Mouse (Mus musculus): ENCODE measurements around the gene Vrk1. TPM values are rescaled to one million over a fixed set of nuclear protein-coding genes. Genes with fewer than 3 reads are reported as not detected.
A peak's percentile ranks its signal among the peaks of the same experiment; 100 is the strongest.

Vrk1 gene
- polyA plus RNA-seq, 1 experiment from 2014 or later = 90.3 TPM

DNA sequence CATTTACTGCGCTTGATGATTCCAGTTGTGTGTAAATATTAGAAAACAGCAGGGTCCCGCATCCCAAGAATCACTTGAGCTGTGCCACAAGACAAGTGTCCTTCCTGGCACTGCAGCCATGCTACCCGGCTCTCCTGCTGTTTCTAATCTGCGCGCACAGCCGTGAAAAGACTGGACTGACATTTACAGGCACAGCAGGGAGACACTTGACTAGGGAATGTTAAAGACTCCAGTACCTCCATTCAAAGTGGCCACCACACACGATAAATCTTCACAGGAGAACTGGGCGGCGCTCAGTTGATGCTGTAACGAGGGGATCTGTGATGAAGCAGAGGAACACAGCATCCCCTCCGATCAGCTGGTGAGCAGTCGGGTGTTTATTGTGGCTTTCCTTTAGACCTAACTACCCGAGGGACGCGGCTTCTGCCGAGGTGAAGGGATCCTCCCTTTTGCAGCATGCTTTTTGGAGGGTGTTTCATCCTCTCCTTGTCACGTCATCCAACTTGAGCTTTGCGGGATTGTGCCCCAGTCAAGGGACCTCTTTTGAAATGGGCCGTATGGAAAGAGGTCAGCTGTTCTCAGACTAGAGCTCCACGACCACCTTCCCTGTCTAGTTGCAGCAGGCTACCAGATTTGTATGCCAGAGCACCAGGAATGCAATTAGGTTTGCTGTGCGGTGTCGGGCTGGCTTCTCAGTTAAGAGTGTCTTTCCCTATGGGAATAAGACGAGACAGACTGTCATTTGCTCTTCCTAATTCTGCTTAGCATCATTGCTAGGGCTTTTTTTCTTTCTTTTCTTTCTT is 71.1 kb downstream of the Vrk1 start:
- Histone ChIP-seq H3K4me2 (replicated peaks; ENCODE audit: low read depth, low read length) (peak overlapping the region; percentile 22), H3K27me3 (ENCODE audit: control insufficient read depth, insufficient read depth, low read length) (no peaks in the 10 kb centered on the region), H3K9ac (ENCODE audit: low read depth, low read length) (no peak overlapping the region), H3K4me1 (replicated peaks; ENCODE audit: control insufficient read depth, insufficient read depth, low read length) (peaks cover 13% of the 10 kb centered on the region), H3K4me3 (ENCODE audit: low read depth, low read length) (no peak overlapping the region), H3K27ac (ENCODE audit: low read depth, low read length) (peak overlapping the region; percentile 59; the same call in 1 of the 2 replicates), H3K36me3 (ENCODE audit: control insufficient read depth, insufficient read depth, low read length) (no peaks in the 10 kb centered on the region), H3K9me3 (ENCODE audit: control insufficient read depth, low read length) (no peaks in the 10 kb centered on the region)
- ATAC-seq (ENCODE audit: low FRiP score) (peak; percentile 41; the same call in 1 of the 2 replicates), DNase-seq (ENCODE audit: low spot score) (peak; percentile 48)
- WGBS = 31% methylated on average over 23 of the region's 23 CpGs

DNA sequence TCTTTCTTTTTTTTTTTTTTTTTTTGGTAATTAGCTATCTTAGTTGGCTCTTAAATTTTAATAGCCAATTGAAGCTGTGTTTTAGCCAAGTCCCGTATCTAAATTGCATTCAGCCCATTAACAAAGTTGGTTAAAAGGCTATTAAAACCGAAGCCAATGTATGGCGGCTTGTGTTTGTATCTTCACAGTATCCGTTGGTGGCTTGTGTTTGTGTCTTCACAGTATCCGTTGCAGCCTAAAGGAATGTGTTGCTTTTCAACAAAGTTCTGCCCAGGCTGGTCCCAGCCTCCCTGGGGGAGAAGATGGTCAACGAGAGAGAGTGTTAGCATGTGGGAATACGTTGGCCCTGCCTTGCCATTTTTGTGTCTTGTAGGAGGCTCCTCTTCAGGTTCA is 71.7 kb downstream of the Vrk1 start:
- H3K4me3 ChIP-seq (ENCODE audit: low read depth, low read length) = no peak overlapping the region
- H3K9ac ChIP-seq (ENCODE audit: low read depth, low read length) = no peak overlapping the region
- peak overlapping the region; percentile 52; the same call in 1 of the 2 replicates for H3K27ac ChIP-seq (ENCODE audit: low read depth, low read length)
- H3K4me2 ChIP-seq (replicated peaks; ENCODE audit: low read depth, low read length) = no peak overlapping the region
- H3K9me3 ChIP-seq (ENCODE audit: control insufficient read depth, low read length) = no peaks in the 10 kb centered on the region
- no peak for ATAC-seq (ENCODE audit: low FRiP score)
- H3K4me1 ChIP-seq (replicated peaks; ENCODE audit: control insufficient read depth, insufficient read depth, low read length) = peaks cover 13% of the 10 kb centered on the region
- 53% methylated on average over 7 of the region's 7 CpGs for WGBS
- no peaks in the 10 kb centered on the region for H3K27me3 ChIP-seq (ENCODE audit: control insufficient read depth, insufficient read depth, low read length)
- H3K36me3 ChIP-seq (ENCODE audit: control insufficient read depth, insufficient read depth, low read length) = no peaks in the 10 kb centered on the region
- DNase-seq (ENCODE audit: low spot score) = peak; percentile 19

DNA sequence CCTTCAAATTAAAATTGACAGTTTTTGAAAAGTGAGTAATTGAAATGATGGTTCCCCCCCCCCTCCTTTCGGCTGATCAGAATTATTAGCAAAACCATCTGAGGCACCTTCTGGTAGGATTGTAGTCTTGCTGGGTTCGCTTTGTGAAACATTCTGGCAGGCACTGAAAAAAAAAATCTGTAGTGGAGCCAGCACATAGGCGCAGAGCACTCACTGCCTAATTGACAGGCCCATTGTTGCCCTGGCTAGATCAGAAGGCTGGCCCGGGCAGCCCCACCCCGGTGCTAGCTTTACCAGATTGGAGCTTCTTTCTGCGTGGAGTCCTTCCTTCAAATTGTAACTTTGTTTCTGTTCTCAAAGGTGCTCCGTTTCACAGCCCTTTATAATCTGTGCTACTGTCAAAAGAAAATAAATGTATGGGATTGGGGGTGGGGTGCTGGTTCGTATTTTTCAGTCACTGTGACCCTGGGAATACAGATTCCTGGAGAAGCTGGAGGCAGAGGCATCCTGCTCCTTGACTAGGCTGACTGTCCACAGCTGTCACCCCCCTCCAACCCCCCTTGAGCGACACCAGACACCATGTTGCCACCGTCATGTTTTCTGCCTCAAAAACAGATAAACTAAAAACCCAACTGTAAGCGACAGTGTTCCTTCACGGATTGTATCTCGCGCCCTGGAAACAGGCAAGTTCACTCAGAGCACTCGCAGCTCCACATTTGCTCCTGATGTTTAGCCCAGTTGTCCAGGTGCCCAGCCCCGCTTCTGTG is 72.3 kb downstream of the Vrk1 start:
- peaks cover 13% of the 10 kb centered on the region for H3K4me1 ChIP-seq (replicated peaks; ENCODE audit: control insufficient read depth, insufficient read depth, low read length)
- DNase-seq (ENCODE audit: low spot score) (peak; percentile 68), ATAC-seq (ENCODE audit: low FRiP score) (peak; percentile 62)
- H3K9me3 ChIP-seq (ENCODE audit: control insufficient read depth, low read length) = no peaks in the 10 kb centered on the region
- H3K4me2 ChIP-seq (replicated peaks; ENCODE audit: low read depth, low read length) = peak overlapping the region; percentile 11; the same call in 1 of the 2 replicates
- H3K27ac ChIP-seq (ENCODE audit: low read depth, low read length) = peak overlapping the region; percentile 52
- H3K36me3 ChIP-seq (ENCODE audit: control insufficient read depth, insufficient read depth, low read length) = no peaks in the 10 kb centered on the region
- no peak overlapping the region for H3K9ac ChIP-seq (ENCODE audit: low read depth, low read length)
- H3K27me3 ChIP-seq (ENCODE audit: control insufficient read depth, insufficient read depth, low read length) = no peaks in the 10 kb centered on the region
- 38% methylated on average over 16 of the region's 16 CpGs for WGBS
- no peak overlapping the region for H3K4me3 ChIP-seq (ENCODE audit: low read depth, low read length)

DNA sequence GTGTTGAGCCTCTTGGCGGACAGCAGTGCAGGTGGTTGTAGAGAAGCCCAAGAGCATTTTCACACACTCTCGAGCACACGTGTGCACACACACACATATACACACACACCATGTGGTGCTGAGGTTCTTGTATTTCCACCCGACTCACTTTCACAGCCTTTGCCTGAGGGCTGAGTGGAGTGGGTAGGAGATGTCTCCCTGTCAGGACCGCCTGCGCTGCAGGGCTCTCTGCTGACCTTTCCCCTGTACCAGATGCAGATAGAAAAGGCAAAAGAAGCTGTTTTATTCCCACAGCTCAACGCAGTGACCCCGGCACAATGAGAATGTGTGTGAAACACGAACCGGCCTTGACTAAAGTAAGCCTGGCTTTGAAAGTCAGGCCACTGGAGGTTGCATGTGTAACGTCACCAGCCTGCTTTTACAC is 72.9 kb downstream of the Vrk1 start:
- DNase-seq (ENCODE audit: low spot score) (peak; percentile 52), ATAC-seq (ENCODE audit: low FRiP score) (peak; percentile 65)
- H3K9me3 ChIP-seq (ENCODE audit: control insufficient read depth, low read length) = no peaks in the 10 kb centered on the region
- H3K27me3 ChIP-seq (ENCODE audit: control insufficient read depth, insufficient read depth, low read length) = no peaks in the 10 kb centered on the region
- H3K4me2 ChIP-seq (replicated peaks; ENCODE audit: low read depth, low read length) = no peak overlapping the region
- H3K27ac ChIP-seq (ENCODE audit: low read depth, low read length) = peak overlapping the region; percentile 51
- H3K4me3 ChIP-seq (ENCODE audit: low read depth, low read length) = no peak overlapping the region
- H3K4me1 ChIP-seq (replicated peaks; ENCODE audit: control insufficient read depth, insufficient read depth, low read length) = peaks cover 13% of the 10 kb centered on the region
- H3K36me3 ChIP-seq (ENCODE audit: control insufficient read depth, insufficient read depth, low read length) = no peaks in the 10 kb centered on the region
- H3K9ac ChIP-seq (ENCODE audit: low read depth, low read length) = no peak overlapping the region
- 27% methylated on average over 11 of the region's 11 CpGs for WGBS

GRCm38 (mm10) chr12:106084126-106084525 is 74.1 kb downstream of the Vrk1 start:
- ATAC-seq (ENCODE audit: low FRiP score) (no peak), DNase-seq (ENCODE audit: low spot score) (no peak)
- H3K27ac ChIP-seq (ENCODE audit: low read depth, low read length) = no peak overlapping the region

DNA sequence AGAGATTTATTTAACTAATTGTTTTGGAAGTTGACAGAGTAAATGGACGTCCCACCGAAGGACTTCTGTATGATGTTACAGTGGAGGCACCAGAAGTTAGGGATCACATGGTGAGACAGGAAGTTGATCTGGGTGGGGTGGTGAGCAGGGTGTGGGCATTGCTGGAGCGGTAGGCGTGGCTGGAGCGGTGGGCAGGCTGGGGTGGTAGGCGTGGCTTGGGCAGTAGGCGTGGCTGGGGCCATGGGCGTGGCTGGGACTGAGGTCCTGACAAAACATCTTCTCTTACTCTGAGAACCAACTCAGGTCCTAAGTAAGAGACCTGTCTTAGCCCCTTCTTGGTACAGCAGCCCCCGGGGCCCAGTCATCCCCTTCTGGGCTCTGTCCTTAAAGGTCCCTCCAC is 84.8 kb downstream of the Vrk1 start:
- no peak overlapping the region for H3K4me2 ChIP-seq (replicated peaks; ENCODE audit: low read depth, low read length)
- no peak for DNase-seq (ENCODE audit: low spot score)

More at GRCm38 (mm10) chr12:106084126-106084525, 74.1 kb downstream of the Vrk1 start:
- Histone ChIP-seq H3K9ac (ENCODE audit: low read depth, low read length) (no peak overlapping the region), H3K27me3 (ENCODE audit: control insufficient read depth, insufficient read depth, low read length) (no peaks in the 10 kb centered on the region), H3K4me3 (ENCODE audit: low read depth, low read length) (no peak overlapping the region), H3K4me2 (replicated peaks; ENCODE audit: low read depth, low read length) (no peak overlapping the region), H3K9me3 (ENCODE audit: control insufficient read depth, low read length) (no peaks in the 10 kb centered on the region), H3K4me1 (replicated peaks; ENCODE audit: control insufficient read depth, insufficient read depth, low read length) (peaks cover 13% of the 10 kb centered on the region), H3K36me3 (ENCODE audit: control insufficient read depth, insufficient read depth, low read length) (no peaks in the 10 kb centered on the region)
- WGBS = 91% methylated on average over 12 of the region's 12 CpGs

DNA sequence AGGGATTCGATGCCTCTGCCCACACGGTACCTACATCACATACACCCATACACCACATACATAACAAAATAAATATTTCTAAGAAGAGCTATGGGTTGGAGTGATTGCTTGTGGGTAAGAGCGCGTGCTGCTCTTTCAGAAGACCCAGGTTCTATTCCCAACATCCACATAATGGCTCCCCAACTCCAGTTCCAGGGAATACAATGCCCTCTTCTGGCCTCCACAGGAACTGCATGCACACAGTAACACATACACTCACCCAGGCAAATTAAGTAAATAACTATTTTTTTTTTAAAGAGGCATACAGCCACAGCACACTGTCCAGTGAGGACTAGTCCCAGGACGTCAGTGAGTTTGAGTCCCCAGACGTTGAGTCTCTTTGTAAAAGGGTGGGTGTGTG is 92.0 kb downstream of the Vrk1 start:
- H3K4me1 ChIP-seq (replicated peaks; ENCODE audit: control insufficient read depth, insufficient read depth, low read length) = no peaks in the 10 kb centered on the region
- 91% methylated on average over 6 of the region's 6 CpGs for WGBS
- ATAC-seq (ENCODE audit: low FRiP score) = no peak
- H3K27ac ChIP-seq (ENCODE audit: low read depth, low read length) = no peak overlapping the region
- H3K4me2 ChIP-seq (replicated peaks; ENCODE audit: low read depth, low read length) = no peak overlapping the region
- H3K36me3 ChIP-seq (ENCODE audit: control insufficient read depth, insufficient read depth, low read length) = no peaks in the 10 kb centered on the region
- no peaks in the 10 kb centered on the region for H3K27me3 ChIP-seq (ENCODE audit: control insufficient read depth, insufficient read depth, low read length)
- H3K9ac ChIP-seq (ENCODE audit: low read depth, low read length) = no peak overlapping the region
- DNase-seq (ENCODE audit: low spot score) = no peak
- no peaks in the 10 kb centered on the region for H3K9me3 ChIP-seq (ENCODE audit: control insufficient read depth, low read length)
- H3K4me3 ChIP-seq (ENCODE audit: low read depth, low read length) = no peak overlapping the region

More for the DNA sequence above, 84.8 kb downstream of the Vrk1 start:
- ATAC-seq (ENCODE audit: low FRiP score) = no peak
- H3K36me3 ChIP-seq (ENCODE audit: control insufficient read depth, insufficient read depth, low read length) = no peaks in the 10 kb centered on the region
- no peak overlapping the region for H3K27ac ChIP-seq (ENCODE audit: low read depth, low read length)
- no peaks in the 10 kb centered on the region for H3K4me1 ChIP-seq (replicated peaks; ENCODE audit: control insufficient read depth, insufficient read depth, low read length)
- no peak overlapping the region for H3K4me3 ChIP-seq (ENCODE audit: low read depth, low read length)
- H3K9ac ChIP-seq (ENCODE audit: low read depth, low read length) = no peak overlapping the region
- 0 out of 2 replicates have a peak, but pooled peaks cover 2% of the 10 kb centered on the region for H3K9me3 ChIP-seq (ENCODE audit: control insufficient read depth, low read length)
- 91% methylated on average over 9 of the region's 9 CpGs for WGBS
- H3K27me3 ChIP-seq (ENCODE audit: control insufficient read depth, insufficient read depth, low read length) = no peaks in the 10 kb centered on the region

DNA sequence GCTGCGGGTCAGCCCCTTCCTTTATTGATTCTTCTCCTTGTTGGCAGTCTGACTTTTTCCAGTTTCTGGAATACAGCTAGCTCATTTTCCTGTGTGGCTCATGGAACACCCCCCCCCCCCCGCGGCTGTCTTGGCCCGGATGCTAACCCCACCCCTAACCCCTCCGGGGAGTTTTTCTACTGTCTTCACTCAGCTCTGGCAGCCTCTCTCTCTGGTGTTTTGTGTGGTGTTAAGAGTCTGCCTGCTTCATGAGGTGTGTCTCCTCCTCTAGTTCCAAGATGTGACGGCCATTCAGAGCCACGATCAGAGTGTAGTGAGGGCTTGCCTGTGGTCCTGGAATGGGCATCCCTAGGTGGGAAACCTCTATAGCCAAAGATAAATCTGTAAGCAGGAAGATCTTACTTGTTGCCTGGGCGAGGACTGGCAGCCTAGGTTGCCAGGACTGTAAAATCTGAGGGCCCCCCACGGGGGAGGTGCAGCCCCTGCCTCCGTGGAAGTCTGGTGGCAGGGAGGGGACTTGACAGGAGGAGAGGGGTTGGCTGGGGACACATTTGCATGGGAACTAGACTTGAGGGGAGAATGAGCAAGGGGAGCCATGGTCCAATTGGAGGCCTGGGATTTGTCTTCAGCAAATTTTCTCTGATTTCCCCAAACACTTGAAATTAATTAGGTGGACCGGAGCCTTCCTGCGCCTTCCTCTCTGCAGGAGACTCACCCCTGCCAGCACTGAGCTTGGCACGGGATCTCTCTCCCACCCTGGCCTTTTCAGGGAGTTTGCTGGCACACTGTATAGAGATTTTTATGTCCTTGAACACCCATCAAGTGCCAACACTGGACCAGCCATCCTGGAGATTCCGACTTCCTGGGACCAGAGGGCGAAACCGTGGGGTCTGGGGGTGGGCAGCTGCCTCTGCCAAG is 93.0 kb downstream of the Vrk1 start:
- Histone ChIP-seq H3K4me2 (replicated peaks; ENCODE audit: low read depth, low read length) (no peak overlapping the region), H3K4me3 (ENCODE audit: low read depth, low read length) (no peak overlapping the region), H3K4me1 (replicated peaks; ENCODE audit: control insufficient read depth, insufficient read depth, low read length) (no peaks in the 10 kb centered on the region), H3K27ac (ENCODE audit: low read depth, low read length) (no peak overlapping the region), H3K9ac (ENCODE audit: low read depth, low read length) (no peak overlapping the region), H3K36me3 (ENCODE audit: control insufficient read depth, insufficient read depth, low read length) (no peaks in the 10 kb centered on the region), H3K27me3 (ENCODE audit: control insufficient read depth, insufficient read depth, low read length) (no peaks in the 10 kb centered on the region), H3K9me3 (ENCODE audit: control insufficient read depth, low read length) (no peaks in the 10 kb centered on the region)
- 69% methylated on average over 16 of the region's 16 CpGs for WGBS
- DNase-seq (ENCODE audit: low spot score) (no peak), ATAC-seq (ENCODE audit: low FRiP score) (no peak)

All from hindbrain, embryonic 11.5 days (tissue).